Mouse (Mus musculus): ENCODE results near the gene Rab3b. TPM values are rescaled to one million over a fixed set of nuclear protein-coding genes. Genes with fewer than 3 reads are reported as not detected.

Gene Rab3b
- total RNA-seq, 2 experiments from 2014 or later, result 0.98 to 1.0 TPM

GRCm38 (mm10) chr4:108942986-108943720 lies 64.3 kb downstream of the Rab3b start:
- no peak for DNase-seq (ENCODE audit: low spot score in 2 of 2)

- no peak for DNase-seq (ENCODE audit: low spot score in 2 of 2)
Measured at GRCm38 (mm10) chr4:108949168-108949567, 70.3 kb downstream of the Rab3b start.

- no peak for DNase-seq (ENCODE audit: low spot score in 2 of 2)
Measured at GRCm38 (mm10) chr4:108950201-108950600, 71.3 kb downstream of the Rab3b start.

- no peak for DNase-seq (ENCODE audit: low spot score in 2 of 2)
Measured at GRCm38 (mm10) chr4:108951663-108952062, 72.8 kb downstream of the Rab3b start.

- DNase-seq (ENCODE audit: low spot score in 2 of 2), result no peak
Measured at GRCm38 (mm10) chr4:108959696-108960095, 80.8 kb downstream of the Rab3b start.

- no peak for DNase-seq (ENCODE audit: low spot score in 2 of 2)
Measured at GRCm38 (mm10) chr4:108960619-108961460, 82.0 kb downstream of the Rab3b start.

- DNase-seq (ENCODE audit: low spot score in 2 of 2), result no peak
Measured at GRCm38 (mm10) chr4:108963017-108963416, 84.2 kb downstream of the Rab3b start.

GRCm38 (mm10) chr4:108969517-108969916 lies 90.7 kb downstream of the Rab3b start:
- DNase-seq (ENCODE audit: low spot score in 2 of 2), result no peak

- no peak for DNase-seq (ENCODE audit: low spot score in 2 of 2)
Measured at GRCm38 (mm10) chr4:108971054-108971453, 92.2 kb downstream of the Rab3b start.

GRCm38 (mm10) chr4:108976458-108977071 lies 97.7 kb downstream of the Rab3b start:
- no peak for DNase-seq (ENCODE audit: low spot score in 2 of 2)

GRCm38 (mm10) chr4:108986833-108987472 lies 108.1 kb downstream of the Rab3b start:
- DNase-seq (ENCODE audit: low spot score in 2 of 2), result no peak

GRCm38 (mm10) chr4:108987473-108987842 lies 108.6 kb downstream of the Rab3b start:
- no peak for DNase-seq (ENCODE audit: low spot score in 2 of 2)

GRCm38 (mm10) chr4:108989430-108989829 lies 110.6 kb downstream of the Rab3b start:
- DNase-seq (ENCODE audit: low spot score in 2 of 2), result no peak

- no peak for DNase-seq (ENCODE audit: low spot score in 2 of 2)
Measured at GRCm38 (mm10) chr4:108990032-108990431, 111.2 kb downstream of the Rab3b start.

GRCm38 (mm10) chr4:108990571-108990970 lies 111.7 kb downstream of the Rab3b start:
- no peak for DNase-seq (ENCODE audit: low spot score in 2 of 2)

GRCm38 (mm10) chr4:108991811-108992210 lies 112.9 kb downstream of the Rab3b start:
- no peak for DNase-seq (ENCODE audit: low spot score in 2 of 2)

Other genes with a start within 250 kb of the Rab3b start
- gene 3110021N24Rik, start 159.4 kb upstream of the Rab3b start, total RNA-seq (2021), result under 1 TPM; 0.73 to 0.93 TPM
- 10 to 100 TPM; 24.5 to 26.5 TPM for gene Zfyve9, start 98.3 kb upstream of the Rab3b start, total RNA-seq (2021)
- 10 to 100 TPM; 83.6 to 97.1 TPM for gene Btf3l4, start 45.4 kb upstream of the Rab3b start, total RNA-seq (2021)
- 10 to 100 TPM; 37.2 to 41.1 TPM for gene Txndc12, start 44.5 kb upstream of the Rab3b start, total RNA-seq (2021)
- 10 to 100 TPM; 19.8 to 20.4 TPM for gene Kti12, start 31.3 kb upstream of the Rab3b start, total RNA-seq (2021)
- gene A730015C16Rik, start 30.4 kb upstream of the Rab3b start, total RNA-seq (2021), result under 1 TPM in 1 of 2 experiments, not detected in 1; 0.37 TPM
- 10 to 100 TPM; 95.5 to 98.8 TPM for gene Nrd1, start 121.6 kb downstream of the Rab3b start, total RNA-seq (2021)

Data from gastrocnemius, postnatal 4 days (tissue).